Mouse (Mus musculus) embryonic fibroblast, embryonic 13.5 days (primary cell): Measurements from ENCODE around the gene Hccs. TPM values are rescaled to one million over a fixed set of nuclear protein-coding genes. Genes with fewer than 3 reads are reported as not detected.

Experiments used
- H3K27ac ChIP-seq: 2 replicates; pipeline ENCODE4 v1.5.1; 2012; ENCODE audit warnings: low read length, control low read depth, inconsistent platforms; ENCODE audit not compliant: insufficient read depth
- H3K4me1 ChIP-seq: 2 replicates; pipeline ENCODE4 v1.6.1; 2011; ENCODE audit warnings: low read length; ENCODE audit not compliant: control insufficient read depth, insufficient read depth
- H3K4me3 ChIP-seq: 2 replicates; pipeline ENCODE4 v1.5.1; 2011; ENCODE audit warnings: mild to moderate bottlenecking, control low read depth, low read length; ENCODE audit not compliant: insufficient read depth
- CTCF ChIP-seq: IDR thresholded peaks from 2 replicates; pipeline ENCODE4 v1.5.1; 2011; ENCODE audit warnings: mild to moderate bottlenecking, control low read depth, low read length, moderate library complexity, borderline replicate concordance; ENCODE audit not compliant: insufficient read depth
- POLR2A ChIP-seq: IDR thresholded peaks from 2 replicates; pipeline ENCODE4 v1.6.1; 2011; ENCODE audit warnings: low read depth, mild to moderate bottlenecking, control low read depth, low read length, moderate library complexity
- polyA plus RNA-seq: library from polyadenylated mRNA; stranded (reverse); fragments of >200 nt; gene quantifications from 2 replicates; pipeline ENCODE4 v1.2.4, GENCODE M21; 2011; ENCODE audit warnings: low read depth; ENCODE audit not compliant: missing spikeins, insufficient read length

Hccs gene
- polyA plus RNA-seq, 1 experiment: 26.4 TPM

DNA sequence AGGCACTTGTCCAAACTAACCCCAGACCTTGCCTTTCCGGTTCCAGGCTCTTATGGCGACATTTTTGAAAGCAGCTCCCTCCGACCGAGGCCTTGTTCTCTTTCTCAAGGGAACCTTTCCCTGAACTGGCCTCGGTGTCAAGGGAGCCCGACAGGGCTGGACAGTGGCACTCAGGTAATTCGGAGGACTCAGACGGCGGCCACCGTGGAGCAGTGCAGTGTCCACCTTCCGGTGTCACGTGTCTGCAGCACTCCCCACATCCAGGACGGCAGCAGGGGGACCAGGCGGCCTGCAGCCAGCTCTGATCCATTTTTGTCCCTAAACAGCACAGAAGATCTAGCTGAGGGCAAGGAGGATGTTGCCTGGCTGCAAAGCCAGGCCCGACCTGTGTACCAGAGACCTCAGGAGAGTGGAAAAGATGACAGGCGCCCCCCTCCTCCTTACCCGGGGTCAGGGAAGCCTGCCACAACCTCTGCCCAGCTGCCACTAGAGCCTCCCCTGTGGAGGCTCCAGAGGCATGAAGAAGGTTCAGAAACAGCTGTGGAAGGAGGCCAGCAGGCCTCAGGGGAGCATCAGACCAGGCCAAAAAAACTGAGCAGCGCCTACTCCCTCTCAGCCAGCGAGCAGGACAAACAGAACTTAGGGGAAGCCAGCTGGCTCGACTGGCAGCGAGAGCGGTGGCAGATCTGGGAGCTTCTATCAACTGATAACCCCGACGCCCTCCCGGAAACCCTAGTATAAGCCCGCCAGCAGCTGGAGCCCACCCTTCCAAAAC, 17.7 kb downstream of the Hccs start:
- TF ChIP-seq CTCF: no peak
- no peak for TF ChIP-seq POLR2A
- no peak overlapping the region for H3K4me3 ChIP-seq
- no peaks in the 10 kb centered on the region for H3K4me1 ChIP-seq
- no peak overlapping the region for H3K27ac ChIP-seq

DNA sequence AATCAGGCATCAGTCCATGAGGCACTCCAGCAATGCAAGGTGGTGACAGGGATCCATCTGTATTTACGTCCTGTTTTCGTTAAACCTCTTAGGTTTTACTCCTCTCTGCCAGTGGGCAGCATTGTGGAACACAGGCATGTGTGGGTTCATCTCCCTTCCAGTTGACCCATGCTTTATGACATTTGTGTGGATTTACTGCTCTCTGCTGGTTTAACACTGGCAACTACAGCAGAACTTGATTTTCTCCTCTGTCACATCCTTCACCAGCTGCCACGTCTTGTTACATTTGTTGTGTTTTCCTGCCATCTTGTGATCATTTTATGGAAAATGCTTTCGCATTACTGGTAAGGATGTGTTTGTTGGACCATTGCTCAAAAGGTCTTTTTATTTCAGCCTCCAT, 20.6 kb downstream of the Hccs start:
- no peaks in the 10 kb centered on the region for H3K4me1 ChIP-seq
- no peak for TF ChIP-seq POLR2A
- no peak for TF ChIP-seq CTCF
- no peak overlapping the region for H3K27ac ChIP-seq
- no peak overlapping the region for H3K4me3 ChIP-seq

DNA sequence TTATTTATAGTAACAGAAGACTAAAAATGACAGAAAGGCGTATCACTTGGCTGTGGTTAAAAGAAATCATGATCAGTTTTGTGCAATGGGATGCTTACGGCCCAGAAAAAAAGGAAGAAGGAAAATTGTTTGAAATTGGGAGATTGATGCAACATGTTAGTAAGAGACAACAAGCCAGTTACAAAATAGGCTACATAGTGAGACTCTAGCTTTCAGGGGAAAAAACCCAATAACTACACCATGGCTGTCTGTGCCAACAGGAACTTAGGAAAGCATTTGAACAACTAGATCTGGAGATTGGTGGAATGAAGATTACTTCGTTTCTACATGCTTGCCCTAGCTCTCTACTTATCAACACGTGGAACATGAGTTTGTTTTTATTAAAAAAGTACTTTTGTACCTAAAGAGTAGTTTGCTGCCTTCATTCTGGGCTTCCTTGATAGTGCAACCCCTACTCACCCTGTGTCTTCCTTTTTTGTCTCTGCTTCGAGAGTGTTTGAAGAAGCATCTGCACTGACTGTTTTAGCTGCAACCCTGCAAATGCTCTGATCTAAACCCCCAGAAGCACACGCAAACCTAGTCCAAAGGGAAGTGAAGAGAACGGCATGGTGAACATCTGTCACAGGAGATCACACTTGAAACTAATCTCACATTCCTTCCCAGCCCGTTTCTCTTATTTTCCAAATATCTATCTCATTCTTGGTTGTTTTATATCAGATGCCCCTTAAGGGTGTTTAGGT, 56.6 kb downstream of the Hccs start:
- Histone ChIP-seq H3K27ac (no peak overlapping the region), H3K4me1 (no peaks in the 10 kb centered on the region), H3K4me3 (no peak overlapping the region)
- no peak for TF ChIP-seq CTCF
- no peak for TF ChIP-seq POLR2A

DNA sequence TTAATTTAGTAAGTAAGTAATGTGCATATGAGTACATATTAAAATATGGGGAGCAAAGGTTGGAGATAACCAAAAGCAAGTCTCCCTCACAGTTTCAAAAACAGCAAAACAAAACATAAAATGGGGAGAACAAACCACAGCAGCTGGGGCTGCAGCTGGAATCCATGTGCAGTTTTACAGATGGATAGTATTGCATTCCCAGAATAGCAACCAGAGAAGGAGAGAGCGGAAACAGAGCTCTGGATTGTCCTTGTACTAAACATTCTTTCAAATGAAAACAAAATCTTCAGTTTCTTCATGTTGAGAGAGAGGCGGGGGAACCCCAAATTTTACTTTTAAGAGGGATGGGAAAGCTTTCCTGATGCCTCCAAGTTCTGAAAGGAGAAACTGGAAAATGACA, 58.0 kb downstream of the Hccs start:
- TF ChIP-seq CTCF: no peak
- no peak for TF ChIP-seq POLR2A
- no peak overlapping the region for H3K4me3 ChIP-seq
- H3K27ac ChIP-seq: peak overlapping the region; percentile 10
- no peaks in the 10 kb centered on the region for H3K4me1 ChIP-seq

DNA sequence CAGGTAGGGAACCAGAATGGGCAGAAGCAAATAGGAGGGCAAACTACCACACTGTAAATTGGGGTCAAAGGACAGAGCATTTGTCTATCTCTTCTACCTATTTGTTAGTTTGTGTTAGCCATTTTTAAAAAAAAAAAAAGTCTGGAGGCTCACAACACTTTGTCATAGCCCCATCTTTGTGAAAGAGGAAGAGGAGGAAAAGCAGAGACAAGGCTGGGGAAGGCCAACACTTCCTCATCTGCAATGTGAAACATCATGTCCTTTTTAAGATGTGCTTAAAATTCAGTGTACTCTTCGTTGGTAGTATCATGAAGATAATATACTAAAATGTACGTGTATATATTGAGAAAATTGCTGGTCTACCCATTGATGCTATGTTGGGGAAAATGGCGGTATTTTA, 59.1 kb downstream of the Hccs start:
- TF ChIP-seq POLR2A (no peak), CTCF (no peak)

DNA sequence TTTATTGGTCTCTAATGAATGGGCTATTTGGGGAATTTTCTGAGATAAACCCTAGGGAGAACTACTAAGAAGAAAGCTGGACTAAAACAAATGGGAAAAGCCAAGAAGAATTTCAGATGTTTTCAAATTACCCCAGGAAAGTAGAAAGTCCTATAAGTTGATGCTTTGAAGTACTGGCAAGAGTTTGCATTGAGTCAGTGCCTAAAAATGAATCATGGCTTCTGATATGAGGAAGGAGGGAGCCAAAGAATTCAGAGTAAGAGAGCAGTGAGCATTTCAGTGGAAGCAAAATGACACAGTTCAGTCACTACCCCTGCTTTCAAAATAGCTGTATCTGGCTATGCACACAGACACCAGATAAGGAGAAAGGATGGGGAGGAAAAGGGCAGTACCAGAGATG, 63.4 kb downstream of the Hccs start:
- Histone ChIP-seq H3K4me3 (no peak overlapping the region), H3K4me1 (no peaks in the 10 kb centered on the region), H3K27ac (peak overlapping the region; percentile 68)
- TF ChIP-seq CTCF (no peak), POLR2A (no peak)

More for the DNA sequence above, 59.1 kb downstream of the Hccs start:
- Histone ChIP-seq H3K4me1 (no peaks in the 10 kb centered on the region), H3K4me3 (no peak overlapping the region), H3K27ac (no peak overlapping the region)

DNA sequence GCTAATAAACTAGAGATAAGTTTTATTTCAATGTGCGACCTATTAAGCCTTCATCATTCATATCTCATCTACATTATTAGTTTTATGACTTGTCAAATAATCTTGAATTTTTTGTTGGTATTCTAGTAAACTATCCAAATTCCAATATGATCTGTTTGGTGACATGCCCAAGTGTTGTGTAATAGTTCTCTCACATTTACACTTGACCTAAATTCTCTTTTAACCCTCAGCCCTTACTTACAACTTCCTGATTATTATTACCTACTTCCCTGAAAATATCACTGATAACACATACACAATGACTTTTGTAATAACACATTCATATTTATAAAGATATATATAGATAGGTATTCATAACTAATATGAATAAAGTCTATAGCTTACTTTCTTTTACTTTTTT, 64.3 kb downstream of the Hccs start:
- Histone ChIP-seq H3K4me1 (no peaks in the 10 kb centered on the region), H3K27ac (no peak overlapping the region), H3K4me3 (no peak overlapping the region)
- TF ChIP-seq CTCF (no peak), POLR2A (no peak)

DNA sequence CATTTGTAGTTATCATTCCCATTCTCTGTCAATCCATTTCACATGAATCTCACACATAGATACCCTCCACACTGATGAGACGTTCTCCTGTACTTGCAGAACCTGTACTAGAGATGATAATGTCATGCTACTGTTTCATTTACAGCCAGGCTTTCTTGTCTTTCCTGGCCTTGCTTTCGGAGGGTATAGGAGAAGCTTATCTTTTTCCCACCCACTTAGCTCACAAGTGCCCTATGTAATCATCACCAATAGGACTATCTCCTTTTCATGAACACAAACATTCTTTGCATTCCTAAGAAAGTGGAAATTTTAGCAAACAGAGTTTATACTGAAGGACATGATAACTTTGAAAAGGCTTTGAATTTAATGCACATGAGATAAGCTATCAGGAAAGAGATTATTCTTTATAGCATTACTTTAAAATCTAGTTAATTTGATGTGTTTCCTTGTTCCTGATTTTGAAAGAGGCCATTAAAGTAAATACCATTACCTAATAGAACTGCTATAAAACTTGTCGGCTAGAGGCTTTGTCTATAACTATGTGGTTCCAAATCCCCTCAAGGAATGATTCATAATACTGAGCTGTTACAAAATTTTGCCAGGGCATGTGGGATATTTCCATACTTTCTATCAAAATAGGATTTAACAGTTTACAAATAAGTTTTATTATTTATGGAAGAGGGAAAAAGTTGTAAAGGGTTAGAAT, 97.7 kb downstream of the Hccs start:
- Histone ChIP-seq H3K4me1 (no peaks in the 10 kb centered on the region), H3K27ac (no peak overlapping the region), H3K4me3 (no peak overlapping the region)
- no peak for TF ChIP-seq CTCF
- no peak for TF ChIP-seq POLR2A

DNA sequence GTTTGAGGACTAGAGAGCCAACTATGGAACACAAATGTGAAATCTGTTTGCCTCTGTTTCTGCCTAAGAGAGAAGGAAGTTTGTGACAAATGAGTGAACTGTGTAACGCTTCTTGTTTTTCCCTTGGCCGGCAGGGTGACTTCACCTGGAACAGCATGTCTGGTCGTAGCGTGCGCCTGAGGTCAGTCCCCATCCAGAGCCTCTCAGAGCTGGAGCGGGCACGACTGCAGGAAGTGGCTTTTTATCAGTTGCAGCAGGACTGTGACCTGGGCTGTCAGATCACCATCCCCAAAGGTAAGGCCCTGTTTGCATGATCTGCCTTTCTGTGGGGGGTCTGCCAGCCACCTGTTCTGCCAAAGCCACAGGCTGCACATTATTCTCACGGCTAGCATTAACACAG, 100.1 kb downstream of the Hccs start:
- no peaks in the 10 kb centered on the region for H3K4me1 ChIP-seq
- no peak overlapping the region for H3K27ac ChIP-seq
- TF ChIP-seq CTCF (no peak), POLR2A (no peak)
- H3K4me3 ChIP-seq: no peak overlapping the region

DNA sequence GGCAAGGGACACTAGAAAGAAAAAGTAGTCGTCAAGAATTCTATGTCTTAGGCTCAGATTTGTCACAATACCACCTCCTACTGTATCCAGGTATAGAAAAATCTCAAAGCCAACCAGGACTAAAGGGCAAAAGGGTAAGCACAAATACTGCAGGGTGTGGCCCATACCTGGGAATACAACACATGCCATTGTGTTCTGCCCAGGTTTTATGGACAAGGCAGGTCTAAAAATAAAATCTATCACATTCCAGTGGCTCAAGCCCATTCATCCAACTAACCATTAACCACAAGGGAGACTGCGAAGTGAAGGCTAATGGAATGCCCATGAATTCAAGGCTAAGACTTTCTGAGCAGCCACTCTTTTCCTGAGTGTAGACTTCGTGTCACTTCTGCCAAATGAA, 110.2 kb downstream of the Hccs start:
- Histone ChIP-seq H3K4me1 (no peaks in the 10 kb centered on the region), H3K4me3 (no peak overlapping the region), H3K27ac (no peak overlapping the region)
- TF ChIP-seq CTCF: no peak
- TF ChIP-seq POLR2A: no peak

Other genes with a start within 250 kb of the Hccs start
- gene Amelx, start 133.2 kb downstream of the Hccs start, polyA plus RNA-seq: not detected in 2 replicates